Mouse (Mus musculus) megakaryocyte, embryonic 14.5 days (primary cell): ENCODE measurements around the gene Mtmr1. TPM values are rescaled to one million over a fixed set of nuclear protein-coding genes. Genes with fewer than 3 reads are reported as not detected.
"Not testable (repeated sequence)": the region's sequence is repeated elsewhere in the genome, so short reads cannot be mapped to it uniquely, and the experiment has no call there.

Source experiments
- H3K27me3 ChIP-seq: replicated peaks from 2 replicates; pipeline ENCODE3; 2012; ENCODE audit warnings: inconsistent platforms
- H3K36me3 ChIP-seq: replicated peaks from 2 replicates; pipeline ENCODE3; 2012; ENCODE audit warnings: low read length, inconsistent platforms, mixed read lengths
- H3K4me1 ChIP-seq: 2 replicates; pipeline ENCODE4 v1.6.1; 2012; ENCODE audit warnings: inconsistent platforms
- H3K4me3 ChIP-seq: replicated peaks from 2 replicates; pipeline ENCODE3; 2012; ENCODE audit warnings: moderate library complexity, mild to moderate bottlenecking, inconsistent platforms
- H3K9me3 ChIP-seq: 2 replicates; pipeline ENCODE4 v1.6.1; 2012; ENCODE audit warnings: inconsistent platforms
- FLI1 ChIP-seq: IDR thresholded peaks from 2 replicates; pipeline ENCODE4 v1.6.1; 2012; ENCODE audit warnings: low read length, inconsistent platforms, mixed read lengths
- GATA1 ChIP-seq: IDR thresholded peaks from 3 replicates; pipeline ENCODE4 v1.6.1; 2012; ENCODE audit warnings: mixed read lengths, low read length, inconsistent platforms, borderline replicate concordance
- polyA plus RNA-seq: library from polyadenylated mRNA; stranded (reverse); fragments of >175 nt; gene quantifications from 2 replicates; pipeline ENCODE4 v1.2.3, GENCODE M21; 2012; ENCODE audit warnings: low replicate concordance; ENCODE audit not compliant: insufficient read depth

The Mtmr1 gene
- 2.4 and 2.6 TPM in 2 replicates for polyA plus RNA-seq

GRCm38 (mm10) chrX:71364554-71364991 lies at the start of gene Mtmr1:
Gene Mtmr1, plus strand, starts transcription at chrX:71364760.
- H3K9me3 ChIP-seq, result no peaks in the 10 kb centered on the region
- TF ChIP-seq FLI1 (no peak), GATA1 (no peak)
- H3K4me1 ChIP-seq, result peaks cover 31% of the 10 kb centered on the region
- peak within 1 kb of the TSS; percentile 93 for H3K4me3 ChIP-seq
- peaks cover 2% of the 10 kb centered on the region for H3K36me3 ChIP-seq
- H3K27me3 ChIP-seq, result peaks cover 6% of the 10 kb centered on the region

GRCm38 (mm10) chrX:71352033-71352432 lies 12.5 kb upstream of the Mtmr1 start:
- Histone ChIP-seq H3K4me1 (peaks cover 11% of the 10 kb centered on the region), H3K27me3 (no peaks in the 10 kb centered on the region), H3K36me3 (no peaks in the 10 kb centered on the region), H3K9me3 (no peaks in the 10 kb centered on the region), H3K4me3 (no peak overlapping the region)
- TF ChIP-seq FLI1 (no peak), GATA1 (no peak)

- H3K4me1 ChIP-seq, result peaks cover 24% of the 10 kb centered on the region
- no peak for TF ChIP-seq GATA1
- TF ChIP-seq FLI1, result no peak
- no peaks in the 10 kb centered on the region for H3K27me3 ChIP-seq
- no peak overlapping the region for H3K4me3 ChIP-seq
- no peaks in the 10 kb centered on the region for H3K36me3 ChIP-seq
- no peaks in the 10 kb centered on the region for H3K9me3 ChIP-seq
Measured at GRCm38 (mm10) chrX:71355331-71355730, 9.2 kb upstream of the Mtmr1 start.

GRCm38 (mm10) chrX:71361793-71362192 lies 2.8 kb upstream of the Mtmr1 start:
- not testable (repeated sequence) for H3K36me3 ChIP-seq, H3K9me3 ChIP-seq, H3K27me3 ChIP-seq, H3K4me3 ChIP-seq
- peaks cover 27% of the 10 kb centered on the region for H3K4me1 ChIP-seq

GRCm38 (mm10) chrX:71364062-71364461 lies 498 bp upstream of the Mtmr1 start:
- Histone ChIP-seq H3K36me3 (peaks cover 2% of the 10 kb centered on the region), H3K4me1 (peaks cover 36% of the 10 kb centered on the region), H3K27me3 (peaks cover 6% of the 10 kb centered on the region), H3K9me3 (no peaks in the 10 kb centered on the region), H3K4me3 (peak overlapping the region; percentile 93)
- TF ChIP-seq GATA1 (no peak), FLI1 (no peak)

- H3K4me3 ChIP-seq, result peak overlapping the region; percentile 93
- H3K4me1 ChIP-seq, result peaks cover 28% of the 10 kb centered on the region
- H3K27me3 ChIP-seq, result peaks cover 6% of the 10 kb centered on the region
- H3K36me3 ChIP-seq, result peaks cover 2% of the 10 kb centered on the region
- TF ChIP-seq GATA1, result no peak
- no peak for TF ChIP-seq FLI1
- H3K9me3 ChIP-seq, result no peaks in the 10 kb centered on the region
Measured at GRCm38 (mm10) chrX:71365011-71365410, 451 bp downstream of the Mtmr1 start.

GRCm38 (mm10) chrX:71365510-71365909 lies 950 bp downstream of the Mtmr1 start:
- Histone ChIP-seq H3K4me3 (peak overlapping the region; percentile 93), H3K27me3 (peaks cover 6% of the 10 kb centered on the region), H3K4me1 (peaks cover 28% of the 10 kb centered on the region), H3K9me3 (no peaks in the 10 kb centered on the region), H3K36me3 (peaks cover 2% of the 10 kb centered on the region)
- no peak for TF ChIP-seq FLI1
- TF ChIP-seq GATA1, result no peak

GRCm38 (mm10) chrX:71366973-71367372 lies 2.4 kb downstream of the Mtmr1 start:
- Histone ChIP-seq H3K9me3 (no peaks in the 10 kb centered on the region), H3K36me3 (peaks cover 6% of the 10 kb centered on the region), H3K27me3 (peaks cover 6% of the 10 kb centered on the region), H3K4me3 (peak overlapping the region; percentile 64), H3K4me1 (peaks cover 28% of the 10 kb centered on the region)
- TF ChIP-seq GATA1 (no peak), FLI1 (no peak)

GRCm38 (mm10) chrX:71376781-71377180 lies 12.2 kb downstream of the Mtmr1 start:
- no peaks in the 10 kb centered on the region; the same call in 1 of the 2 replicates for H3K4me1 ChIP-seq
- H3K9me3 ChIP-seq, result no peaks in the 10 kb centered on the region
- no peak for TF ChIP-seq GATA1
- no peak for TF ChIP-seq FLI1
- peaks cover 28% of the 10 kb centered on the region for H3K36me3 ChIP-seq
- peaks cover 4% of the 10 kb centered on the region for H3K27me3 ChIP-seq
- H3K4me3 ChIP-seq, result no peak overlapping the region

GRCm38 (mm10) chrX:71378435-71378834 lies 13.9 kb downstream of the Mtmr1 start:
- H3K9me3 ChIP-seq, result no peaks in the 10 kb centered on the region
- H3K27me3 ChIP-seq, result peaks cover 4% of the 10 kb centered on the region
- no peaks in the 10 kb centered on the region; the same call in 1 of the 2 replicates for H3K4me1 ChIP-seq
- no peak for TF ChIP-seq FLI1
- H3K36me3 ChIP-seq, result peaks cover 34% of the 10 kb centered on the region
- H3K4me3 ChIP-seq, result no peak overlapping the region

GRCm38 (mm10) chrX:71381571-71381970 lies 17.0 kb downstream of the Mtmr1 start:
- H3K4me3 ChIP-seq, result no peak overlapping the region
- H3K4me1 ChIP-seq, result no peaks in the 10 kb centered on the region; the same call in 1 of the 2 replicates
- TF ChIP-seq FLI1, result no peak
- TF ChIP-seq GATA1, result no peak
- no peaks in the 10 kb centered on the region for H3K9me3 ChIP-seq
- H3K27me3 ChIP-seq, result peaks cover 2% of the 10 kb centered on the region
- peaks cover 44% of the 10 kb centered on the region for H3K36me3 ChIP-seq
